Mouse (Mus musculus): ENCODE measurements around the gene Cnp. TPM values are rescaled to one million over a fixed set of nuclear protein-coding genes. Genes with fewer than 3 reads are reported as not detected.
"Not testable (repeated sequence)": the region's sequence is repeated elsewhere in the genome, so short reads cannot be mapped to it uniquely, and the experiment has no call there.

Gene Cnp
- 100 to 1,000 TPM; 168 to 183 TPM for total RNA-seq (2021)
- long read RNA-seq, experiment 1, transcript Cnp-201 (4 exons, 2,357 nt), result major isoform, 216 of 310 reads
- long read RNA-seq, experiment 1, transcript Cnp-204 (3 exons, 2,904 nt), result minor isoform, 75 of 310 reads
- long read RNA-seq, experiment 1, partial matches to known transcripts, result 17 of 310 reads
- long read RNA-seq, experiment 1, other reads (novel, unspliced or antisense), result 2 of 310 reads
- long read RNA-seq, experiment 2, transcript Cnp-204 (3 exons, 2,904 nt), result minor isoform, 126 of 396 reads
- long read RNA-seq, experiment 2, transcript Cnp-201 (4 exons, 2,357 nt), result major isoform, 242 of 396 reads
- long read RNA-seq, experiment 2, partial matches to known transcripts, result 18 of 396 reads
- long read RNA-seq, experiment 2, other reads (novel, unspliced or antisense), result 10 of 396 reads

GRCm38 (mm10) chr11:100574708-100575483, at the start of gene Cnp:
Gene Cnp, plus strand, starts transcription at chr11:100574904.
- peak within 1 kb of the TSS; percentile 76 for H3K4me3 ChIP-seq
- peak within 1 kb of the TSS; percentile 89 for H3K27ac ChIP-seq
- peak; percentile 46 to 53 for DNase-seq (ENCODE audit: low spot score in 2 of 2)
- peak; percentile 43 for TF ChIP-seq CTCF (conservative IDR thresholded peaks at IDR 0.05)

DNA sequence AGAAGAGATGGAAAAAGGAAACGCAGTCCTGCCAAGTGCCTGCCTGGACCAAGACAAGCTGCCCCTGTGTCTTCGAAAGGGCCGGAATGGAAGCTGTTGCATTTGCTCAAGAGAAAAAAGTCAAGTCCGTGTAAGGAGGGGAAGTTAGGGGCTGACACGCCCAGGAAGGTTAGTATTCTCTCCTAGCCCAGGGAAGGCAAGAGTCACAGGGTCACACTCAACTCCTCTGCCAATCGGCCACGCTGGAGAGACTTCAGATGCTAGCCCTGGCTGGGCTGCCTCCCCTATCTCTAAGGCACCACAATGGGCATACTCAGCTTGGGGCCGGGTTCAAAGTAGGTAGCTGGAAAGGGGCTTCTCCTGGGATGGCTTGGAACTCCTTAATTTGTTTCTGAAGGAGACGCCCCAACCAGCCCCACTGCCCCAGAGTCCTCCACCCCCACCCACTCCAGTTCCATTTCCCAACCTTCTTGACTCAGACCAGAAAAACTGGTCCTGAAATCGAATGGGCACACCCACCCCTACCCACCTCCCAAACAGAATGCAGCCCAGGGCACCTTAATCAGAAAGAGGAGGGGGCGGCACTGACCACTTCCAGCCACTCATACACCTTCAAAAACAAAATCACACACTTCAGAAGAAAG, 49.6 kb upstream of the Cnp start:
- Histone ChIP-seq H3K27ac (no peak overlapping the region), H3K4me3 (no peak overlapping the region)
- no peak for DNase-seq (ENCODE audit: low spot score in 2 of 2)
- TF ChIP-seq CTCF (conservative IDR thresholded peaks at IDR 0.05), result no peak

DNA sequence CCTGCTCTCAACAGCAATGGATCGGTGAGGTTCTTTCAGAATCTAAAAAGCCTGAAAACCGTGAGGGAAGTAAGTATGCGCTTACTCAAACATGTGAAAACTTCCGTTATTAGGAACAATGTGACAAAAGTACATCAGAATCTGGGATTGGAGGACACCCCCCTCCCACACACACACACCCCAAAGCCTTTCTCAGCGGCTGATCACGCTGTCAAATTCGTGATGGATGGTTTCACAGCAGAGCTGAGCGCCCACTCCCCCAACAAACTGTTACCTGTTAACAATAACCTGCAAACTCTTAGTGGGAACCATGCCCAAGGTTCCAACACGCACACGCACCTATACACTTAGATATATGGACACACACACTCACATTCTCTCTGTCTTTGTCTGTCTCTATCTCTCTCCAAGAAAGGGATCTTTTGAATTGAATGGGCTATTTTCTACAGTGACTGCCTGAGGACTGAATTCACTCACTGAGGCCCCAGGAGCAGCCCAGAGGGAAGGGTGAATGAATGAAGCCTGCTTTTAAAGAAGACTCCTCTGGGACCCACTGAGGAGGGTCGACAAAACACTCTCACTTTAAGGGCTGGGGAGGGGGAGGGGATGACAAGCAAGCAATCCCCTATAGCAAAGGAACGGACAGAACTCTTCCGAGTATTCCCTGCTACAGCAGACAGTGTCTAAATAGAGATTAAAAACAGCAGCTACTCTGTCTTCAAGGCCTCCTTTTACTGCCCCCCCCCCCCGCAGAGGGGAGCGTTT, 48.5 kb upstream of the Cnp start:
- DNase-seq (ENCODE audit: low spot score in 2 of 2), result no peak
- Histone ChIP-seq H3K4me3 (peak overlapping the region; percentile 92), H3K27ac (no peak overlapping the region)
- TF ChIP-seq CTCF (conservative IDR thresholded peaks at IDR 0.05), result no peak

DNA sequence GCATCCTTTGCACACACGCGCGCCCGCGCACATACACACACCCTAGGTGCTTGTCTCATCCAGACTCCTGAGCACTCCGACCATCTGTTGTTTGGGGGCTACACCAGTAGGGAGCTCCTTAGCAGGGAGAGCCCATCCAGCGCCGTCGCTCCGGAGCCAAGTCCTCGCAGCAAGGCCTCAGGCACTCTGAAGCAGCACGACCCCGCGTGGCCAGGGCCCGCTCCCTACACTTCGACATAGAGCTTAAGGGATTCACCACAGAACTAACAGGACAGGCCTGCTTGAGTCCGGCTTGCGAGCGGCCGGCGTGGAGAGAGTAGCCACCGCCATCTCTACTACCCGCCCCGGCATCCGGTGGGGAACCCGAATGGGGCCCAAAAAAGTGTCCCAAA, 47.6 kb upstream of the Cnp start:
- H3K4me3 ChIP-seq, result peak overlapping the region; percentile 92
- peak overlapping the region; percentile 87 for H3K27ac ChIP-seq
- peak; percentile 53 for TF ChIP-seq CTCF (conservative IDR thresholded peaks at IDR 0.05)
- peak; percentile 27 to 48 for DNase-seq (ENCODE audit: low spot score in 2 of 2)

- peak; percentile 97 to 99 for DNase-seq (ENCODE audit: low spot score in 2 of 2)
- Histone ChIP-seq H3K27ac (peak within 1 kb of the TSS; percentile 93), H3K4me3 (peak within 1 kb of the TSS; percentile 92)
- TF ChIP-seq CTCF (conservative IDR thresholded peaks at IDR 0.05), result no peak
Measured at GRCm38 (mm10) chr11:100527458-100528374, 47.0 kb upstream of the Cnp start, which contains the start of gene Acly. Gene Acly, minus strand, starts transcription at chr11:100528000.

GRCm38 (mm10) chr11:100528375-100529165, 46.1 kb upstream of the Cnp start:
- no peak for DNase-seq (ENCODE audit: low spot score in 2 of 2)
- no peak for TF ChIP-seq CTCF (conservative IDR thresholded peaks at IDR 0.05)
- peak overlapping the region; percentile 93 for H3K27ac ChIP-seq
- H3K4me3 ChIP-seq, result peak overlapping the region; percentile 92

- no peak overlapping the region for H3K4me3 ChIP-seq
- H3K27ac ChIP-seq, result no peak overlapping the region
- TF ChIP-seq CTCF (conservative IDR thresholded peaks at IDR 0.05), result no peak
- no peak for DNase-seq (ENCODE audit: low spot score in 2 of 2)
Measured at GRCm38 (mm10) chr11:100533871-100534270, 40.8 kb upstream of the Cnp start.

DNA sequence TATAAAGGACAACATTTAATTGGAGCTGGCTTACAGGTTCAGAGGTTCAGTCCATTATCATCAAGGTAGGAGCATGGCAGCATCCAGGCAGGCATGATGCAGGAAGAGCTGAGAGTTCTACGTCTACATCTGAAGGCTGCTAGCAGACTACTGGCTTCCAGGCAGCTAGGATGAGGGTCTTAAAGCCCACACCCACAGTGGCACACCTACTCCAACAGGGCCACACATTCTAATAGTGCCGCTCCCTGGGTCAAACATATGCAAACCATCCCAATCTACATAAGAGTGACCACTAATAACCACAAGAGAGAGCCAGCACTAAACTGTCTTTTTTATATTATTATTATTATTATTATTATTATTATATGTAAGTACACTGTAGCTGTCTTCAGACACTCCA, 40.3 kb upstream of the Cnp start:
- H3K4me3 ChIP-seq; DNase-seq (ENCODE audit: low spot score in 2 of 2): not testable (repeated sequence)

DNA sequence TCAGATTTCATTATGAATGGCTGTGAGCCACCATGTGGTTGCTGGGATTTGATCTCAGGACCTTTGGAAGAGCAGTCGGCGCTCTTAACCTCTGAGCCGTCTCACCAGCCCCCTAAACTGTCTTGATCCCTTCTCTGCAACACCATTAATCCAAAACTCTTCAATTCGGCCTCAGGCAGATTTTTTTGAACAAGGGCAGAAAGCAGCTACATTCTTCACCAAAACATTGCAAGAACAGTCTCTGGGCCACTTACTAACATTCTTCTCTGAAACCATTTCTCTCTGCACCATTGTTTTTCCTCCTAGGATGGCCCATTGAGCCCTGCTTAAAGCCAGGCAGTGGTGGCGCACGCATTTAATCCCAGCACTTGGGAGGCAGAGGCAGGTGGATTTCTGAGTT, 39.9 kb upstream of the Cnp start:
- not testable (repeated sequence) for H3K27ac ChIP-seq; DNase-seq (ENCODE audit: low spot score in 2 of 2); H3K4me3 ChIP-seq

More for the DNA sequence above, 40.3 kb upstream of the Cnp start:
- H3K27ac ChIP-seq, result not testable (repeated sequence)

GRCm38 (mm10) chr11:100535996-100536395, 38.7 kb upstream of the Cnp start:
- TF ChIP-seq CTCF (conservative IDR thresholded peaks at IDR 0.05), result no peak
- DNase-seq (ENCODE audit: low spot score in 2 of 2), result no peak
- H3K27ac ChIP-seq, result no peak overlapping the region
- no peak overlapping the region for H3K4me3 ChIP-seq

GRCm38 (mm10) chr11:100536466-100536865, 38.2 kb upstream of the Cnp start:
- H3K4me3 ChIP-seq, result no peak overlapping the region

More at GRCm38 (mm10) chr11:100536466-100536865, 38.2 kb upstream of the Cnp start:
- no peak overlapping the region for H3K27ac ChIP-seq
- TF ChIP-seq CTCF (conservative IDR thresholded peaks at IDR 0.05), result no peak
- no peak for DNase-seq (ENCODE audit: low spot score in 2 of 2)

All from layer of hippocampus, adult 2 months (tissue).